Mouse (Mus musculus): Measurements from ENCODE around the gene Mpped2.

- no peak for TF ChIP-seq CTCF (IDR thresholded peaks at IDR 0.05; ENCODE audit: control insufficient read depth, insufficient read depth, insufficient read length)
- no peak for TF ChIP-seq FOSL1 (IDR thresholded peaks at IDR 0.05; ENCODE audit: insufficient read depth, low read length, poor library complexity, severe bottlenecking)
- no peak for TF ChIP-seq USF1 (IDR thresholded peaks at IDR 0.05; ENCODE audit: low read depth)
- TF ChIP-seq MYOD1 (IDR thresholded peaks at IDR 0.05; ENCODE audit: control insufficient read depth, insufficient read length, low read depth), result no peak
- no peak for TF ChIP-seq MAX (IDR thresholded peaks at IDR 0.05)
Measured at GRCm38 (mm10) chr2:106722020-106722419, 29.0 kb downstream of the Mpped2 start.
